Mouse (Mus musculus): ENCODE data around the gene Neb. TPM values are rescaled to one million over a fixed set of nuclear protein-coding genes. Genes with fewer than 3 reads are reported as not detected.

Neb gene
- total RNA-seq, 2 experiments from 2014 or later: 0.02 to 0.29 TPM

GRCm38 (mm10) chr2:52314922-52315730 is 63.1 kb downstream of the Neb start:
- peak; percentile 29; the same call in 1 of the 2 replicates for ATAC-seq (replicated peaks; ENCODE audit: poor library complexity)

- no peak for ATAC-seq (replicated peaks; ENCODE audit: poor library complexity)
Observed at GRCm38 (mm10) chr2:52310757-52311156, 67.5 kb downstream of the Neb start.

- ATAC-seq (replicated peaks; ENCODE audit: poor library complexity): no peak
Observed at GRCm38 (mm10) chr2:52306635-52307034, 71.6 kb downstream of the Neb start.

GRCm38 (mm10) chr2:52304554-52304953 is 73.7 kb downstream of the Neb start:
- ATAC-seq (replicated peaks; ENCODE audit: poor library complexity): no peak

- no peak for ATAC-seq (replicated peaks; ENCODE audit: poor library complexity)
Observed at GRCm38 (mm10) chr2:52303405-52303804, 74.9 kb downstream of the Neb start.

GRCm38 (mm10) chr2:52297969-52298368 is 80.3 kb downstream of the Neb start:
- ATAC-seq (replicated peaks; ENCODE audit: poor library complexity): peak; percentile 47; the same call in 1 of the 2 replicates

GRCm38 (mm10) chr2:52296779-52297178 is 81.5 kb downstream of the Neb start:
- peak; percentile 81 for ATAC-seq (replicated peaks; ENCODE audit: poor library complexity)

- ATAC-seq (replicated peaks; ENCODE audit: poor library complexity): peak; percentile 50; the same call in 1 of the 2 replicates
Observed at GRCm38 (mm10) chr2:52287436-52287835, 90.8 kb downstream of the Neb start.

GRCm38 (mm10) chr2:52286421-52286820 is 91.9 kb downstream of the Neb start:
- no peak for ATAC-seq (replicated peaks; ENCODE audit: poor library complexity)

GRCm38 (mm10) chr2:52272146-52272545 is 106.1 kb downstream of the Neb start:
- ATAC-seq (replicated peaks; ENCODE audit: poor library complexity): no peak

- ATAC-seq (replicated peaks; ENCODE audit: poor library complexity): no peak
Observed at GRCm38 (mm10) chr2:52270911-52271310, 107.4 kb downstream of the Neb start.

GRCm38 (mm10) chr2:52262149-52262548 is 116.1 kb downstream of the Neb start:
- peak; percentile 77 for ATAC-seq (replicated peaks; ENCODE audit: poor library complexity)

- ATAC-seq (replicated peaks; ENCODE audit: poor library complexity): peak; percentile 95
Observed at GRCm38 (mm10) chr2:52252037-52252436, 126.2 kb downstream of the Neb start.

GRCm38 (mm10) chr2:52248316-52248826 is 129.9 kb downstream of the Neb start:
- peak; percentile 44 for ATAC-seq (replicated peaks; ENCODE audit: poor library complexity)

- ATAC-seq (replicated peaks; ENCODE audit: poor library complexity): no peak
Observed at GRCm38 (mm10) chr2:52245091-52245490, 133.2 kb downstream of the Neb start.

- no peak for ATAC-seq (replicated peaks; ENCODE audit: poor library complexity)
Observed at GRCm38 (mm10) chr2:52242691-52243090, 135.6 kb downstream of the Neb start.

GRCm38 (mm10) chr2:52237892-52238291 is 140.4 kb downstream of the Neb start:
- no peak for ATAC-seq (replicated peaks; ENCODE audit: poor library complexity)

- ATAC-seq (replicated peaks; ENCODE audit: poor library complexity): no peak
Observed at GRCm38 (mm10) chr2:52227584-52227983, 150.7 kb downstream of the Neb start.

- no peak for ATAC-seq (replicated peaks; ENCODE audit: poor library complexity)
Observed at GRCm38 (mm10) chr2:52224366-52224765, 153.9 kb downstream of the Neb start.

GRCm38 (mm10) chr2:52220074-52220473 is 158.2 kb downstream of the Neb start:
- ATAC-seq (replicated peaks; ENCODE audit: poor library complexity): peak; percentile 90

- ATAC-seq (replicated peaks; ENCODE audit: poor library complexity): no peak
Observed at GRCm38 (mm10) chr2:52215945-52216344, 162.3 kb downstream of the Neb start.

GRCm38 (mm10) chr2:52212561-52212961 is 165.7 kb downstream of the Neb start:
- no peak for ATAC-seq (replicated peaks; ENCODE audit: poor library complexity)
